Mouse (Mus musculus) hindbrain, embryonic 16.5 days (tissue): ENCODE measurements around the gene Filip1l. TPM values are rescaled to one million over a fixed set of nuclear protein-coding genes. Genes with fewer than 3 reads are reported as not detected.

Experiments
- ATAC-seq: fragments of 200-750 bp; cut with Nextera tagmentation; 2 replicates; pipeline ENCODE4 v1.8.0; 2017; ENCODE audit warnings: moderate TSS enrichment, moderate library complexity
- H3K27ac ChIP-seq: fragments of 300-500 bp; sonication (generic); 2 replicates; pipeline ENCODE4 v1.5.1; 2014; ENCODE audit warnings: low read depth, mild to moderate bottlenecking, control low read depth, low read length, moderate library complexity
- H3K27me3 ChIP-seq: fragments of 300-500 bp; sonication (generic); replicated peaks from 2 replicates; pipeline ENCODE4 v1.6.1; 2014; ENCODE audit warnings: low read length; ENCODE audit not compliant: control insufficient read depth, insufficient read depth
- H3K36me3 ChIP-seq: fragments of 300-500 bp; sonication (generic); 2 replicates; pipeline ENCODE4 v1.6.1; 2014; ENCODE audit warnings: mild to moderate bottlenecking, low read length, moderate library complexity, mixed read lengths; ENCODE audit not compliant: control insufficient read depth, insufficient read depth
- H3K4me1 ChIP-seq: fragments of 300-500 bp; sonication (generic); 2 replicates; pipeline ENCODE4 v1.6.1; 2014; ENCODE audit warnings: low read depth, low read length; ENCODE audit not compliant: control insufficient read depth, insufficient read depth
- H3K4me2 ChIP-seq: fragments of 300-500 bp; sonication (generic); 2 replicates; pipeline ENCODE4 v1.6.1; 2014; ENCODE audit warnings: mild to moderate bottlenecking, low read length, control low read depth, moderate library complexity
- H3K4me3 ChIP-seq: fragments of 300-500 bp; sonication (generic); 2 replicates; pipeline ENCODE4 v1.5.1; 2014; ENCODE audit warnings: mild to moderate bottlenecking, low read length, control low read depth, moderate library complexity
- H3K9ac ChIP-seq: fragments of 300-500 bp; sonication (generic); 2 replicates; pipeline ENCODE4 v1.6.1; 2014; ENCODE audit warnings: low read depth, mild to moderate bottlenecking, control low read depth, low read length, moderate library complexity
- H3K9me3 ChIP-seq: fragments of 300-500 bp; sonication (generic); 2 replicates; pipeline ENCODE4 v1.6.1; 2014; ENCODE audit warnings: mild to moderate bottlenecking, low read length, moderate library complexity; ENCODE audit not compliant: control insufficient read depth
- WGBS: fragments of 180-500 bp; shearing (Covaris S2); extraction: QIAGEN DNeasy Blood & Tissue Kit; methylation state at CpG from one replicate; pipeline ENCODE4 v1.1.7; 2014; 5-methylcytosine and 5-hydroxymethylcytosine counted together
- polyA plus RNA-seq: library from polyadenylated mRNA; unstranded; fragments of >200 nt; fragmentation: Nextera tagmentation; extraction: Ambion mirVana; gene quantifications from 2 replicates; pipeline ENCODE4 v1.2.1, GENCODE M21; 2015

Filip1l gene
- polyA plus RNA-seq, 1 experiment from 2014 or later, result 2.2 TPM

DNA sequence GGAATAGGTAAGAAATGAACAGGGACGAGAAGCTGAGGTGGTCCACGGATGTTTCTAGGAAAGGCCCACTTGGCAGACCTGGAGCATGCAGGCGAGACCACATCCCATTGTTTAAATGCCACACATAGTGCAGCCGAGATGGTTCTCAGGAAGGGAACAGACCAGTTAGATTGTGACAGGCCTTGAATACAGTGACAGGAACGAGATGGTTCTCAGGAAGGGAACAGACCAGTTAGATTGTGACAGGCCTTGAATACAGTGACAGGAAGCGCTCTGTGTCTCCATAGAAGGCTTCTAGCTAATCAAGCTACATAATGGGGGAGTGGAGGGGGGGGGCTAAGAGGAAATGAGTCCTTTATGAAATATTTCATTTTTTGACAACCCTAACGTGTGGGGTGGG, 227.1 kb downstream of the Filip1l start:
- 73% methylated on average over 7 of the region's 7 CpGs for WGBS
- H3K9ac ChIP-seq, result no peak overlapping the region
- H3K27me3 ChIP-seq, result no peaks in the 10 kb centered on the region
- no peak overlapping the region for H3K4me2 ChIP-seq
- H3K27ac ChIP-seq, result no peak overlapping the region
- no peak overlapping the region for H3K4me3 ChIP-seq
- H3K36me3 ChIP-seq, result no peaks in the 10 kb centered on the region
- ATAC-seq, result no peak
- no peaks in the 10 kb centered on the region for H3K4me1 ChIP-seq
- H3K9me3 ChIP-seq, result no peaks in the 10 kb centered on the region

DNA sequence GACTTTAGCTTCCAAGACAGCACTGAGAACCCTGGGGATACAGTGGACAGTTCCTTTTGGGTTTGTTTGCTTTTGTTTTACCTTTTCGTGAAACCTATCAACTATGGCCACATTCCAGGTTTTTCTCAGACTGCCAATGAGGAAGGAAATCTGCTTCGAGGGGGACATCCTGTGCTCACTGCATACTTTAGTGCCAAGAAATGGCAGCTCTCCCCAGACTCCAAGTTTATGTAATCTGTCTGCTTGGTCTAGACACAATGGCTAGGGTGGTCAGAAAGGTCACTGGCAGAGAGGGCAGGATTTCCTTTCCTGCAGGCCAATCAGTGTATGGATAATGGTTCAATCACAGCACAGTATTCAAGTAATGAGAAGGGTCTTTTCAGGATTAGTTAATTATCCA, 229.1 kb downstream of the Filip1l start:
- 80% methylated on average over 2 of the region's 2 CpGs for whole genome bisulfite sequencing
- no peak for ATAC-seq
- H3K9ac ChIP-seq, result no peak overlapping the region
- no peaks in the 10 kb centered on the region for H3K36me3 ChIP-seq
- no peaks in the 10 kb centered on the region for H3K9me3 ChIP-seq
- H3K27ac ChIP-seq, result no peak overlapping the region
- no peak overlapping the region for H3K4me2 ChIP-seq
- H3K4me1 ChIP-seq, result no peaks in the 10 kb centered on the region
- no peaks in the 10 kb centered on the region for H3K27me3 ChIP-seq
- H3K4me3 ChIP-seq, result no peak overlapping the region

DNA sequence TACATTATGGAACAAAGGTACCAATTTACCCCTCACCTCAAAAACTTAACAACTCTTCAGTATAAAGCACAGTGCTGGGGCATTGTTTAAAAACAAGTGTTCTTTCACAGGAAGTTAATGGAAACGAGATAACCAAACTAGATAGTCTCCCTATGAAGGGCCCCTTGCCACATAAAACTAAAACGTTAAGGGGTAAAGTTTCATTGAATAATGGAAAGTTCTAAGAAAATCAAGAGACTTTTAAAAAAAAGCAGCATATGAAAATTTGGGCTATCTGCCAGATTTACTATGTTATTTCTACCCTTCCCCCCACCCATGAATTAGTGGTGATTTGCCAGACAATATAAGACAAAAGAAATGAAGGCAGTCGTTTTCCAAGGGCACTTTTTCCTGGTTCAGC, 232.3 kb downstream of the Filip1l start:
- H3K27ac ChIP-seq, result no peak overlapping the region

DNA sequence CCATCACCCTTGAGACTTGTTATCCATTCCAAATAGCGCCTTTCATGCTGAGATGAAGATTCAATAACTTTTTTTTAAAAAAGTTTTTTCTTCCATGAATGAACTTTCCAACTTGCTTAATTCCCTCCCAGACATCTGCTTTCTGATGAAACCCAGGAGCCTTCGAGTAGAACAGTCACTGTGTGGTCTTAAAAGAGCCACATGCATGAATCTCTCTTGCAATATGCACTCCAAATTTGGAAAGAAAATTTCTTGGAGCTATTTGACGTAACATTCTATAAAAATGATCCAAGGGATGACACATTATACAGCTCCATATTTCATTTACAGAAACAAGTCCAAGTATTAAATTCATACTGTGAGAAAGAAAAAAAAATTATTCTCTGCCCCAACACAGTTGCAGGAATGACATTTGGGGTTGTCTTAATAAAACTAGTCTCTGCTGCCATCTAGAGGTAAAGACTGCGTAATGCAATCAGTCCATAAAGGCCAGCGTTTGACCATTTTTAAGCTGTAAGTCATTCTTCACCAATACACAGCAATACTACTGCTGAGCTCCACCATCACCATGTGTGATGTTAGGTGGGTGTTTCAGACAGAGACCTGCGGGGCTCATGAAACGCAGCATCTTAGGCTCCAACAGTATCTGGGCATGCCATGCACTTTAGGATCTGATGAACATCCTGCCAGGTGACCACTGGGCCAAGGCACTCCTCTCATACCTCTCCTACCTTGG, 240.7 kb downstream of the Filip1l start:
- H3K4me2 ChIP-seq, result no peak overlapping the region
- no peaks in the 10 kb centered on the region for H3K36me3 ChIP-seq
- H3K4me1 ChIP-seq, result no peaks in the 10 kb centered on the region
- no peak overlapping the region for H3K27ac ChIP-seq
- no peak overlapping the region for H3K9ac ChIP-seq
- 42% methylated on average over 7 of the region's 7 CpGs for WGBS
- ATAC-seq, result peak; percentile 80
- H3K27me3 ChIP-seq, result no peaks in the 10 kb centered on the region
- no peak overlapping the region for H3K4me3 ChIP-seq
- no peaks in the 10 kb centered on the region for H3K9me3 ChIP-seq

More for the DNA sequence above, 232.3 kb downstream of the Filip1l start:
- no peak for ATAC-seq
- H3K9me3 ChIP-seq, result no peaks in the 10 kb centered on the region
- no peaks in the 10 kb centered on the region for H3K4me1 ChIP-seq
- no peak overlapping the region for H3K4me2 ChIP-seq
- no peak overlapping the region for H3K9ac ChIP-seq
- H3K4me3 ChIP-seq, result no peak overlapping the region
- WGBS, result 62% methylated on average over 3 of the region's 3 CpGs
- no peaks in the 10 kb centered on the region for H3K36me3 ChIP-seq
- no peaks in the 10 kb centered on the region for H3K27me3 ChIP-seq

DNA sequence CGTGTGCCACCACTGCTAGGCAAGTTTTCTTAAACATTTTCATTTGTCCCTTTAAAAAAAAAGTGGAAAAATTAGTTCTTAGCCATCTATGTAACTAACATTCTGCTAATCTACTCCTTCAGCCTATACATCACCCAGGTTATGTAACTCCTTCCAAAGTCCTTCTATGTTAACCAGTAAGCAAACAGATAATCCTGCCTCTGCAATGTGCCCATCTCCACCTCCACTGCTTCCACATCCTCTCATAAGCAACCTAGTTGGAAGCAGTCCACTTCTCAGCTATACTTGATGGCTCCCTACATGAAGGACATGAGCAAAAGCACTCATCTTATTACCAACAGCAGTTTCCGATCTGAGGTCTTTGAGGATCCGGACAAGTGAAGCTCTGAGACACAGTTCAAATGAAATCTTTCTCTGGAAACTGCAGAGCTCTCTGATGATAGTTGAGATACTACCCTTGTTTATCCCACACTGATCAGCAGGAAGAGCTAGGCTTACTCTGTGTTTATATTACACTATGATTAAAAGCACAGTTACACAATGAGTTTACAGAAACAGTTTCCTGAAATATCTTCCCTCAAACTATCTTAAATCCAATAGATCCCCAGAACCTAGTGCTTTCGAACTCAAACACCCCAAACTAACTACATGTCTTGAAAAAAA, 244.5 kb downstream of the Filip1l start:
- Histone ChIP-seq H3K36me3 (no peaks in the 10 kb centered on the region), H3K27ac (no peak overlapping the region), H3K4me3 (no peak overlapping the region), H3K9me3 (no peaks in the 10 kb centered on the region), H3K27me3 (no peaks in the 10 kb centered on the region), H3K4me2 (no peak overlapping the region), H3K4me1 (no peaks in the 10 kb centered on the region), H3K9ac (no peak overlapping the region)
- ATAC-seq, result no peak
- WGBS, result 92% methylated on average over 4 of the region's 4 CpGs

DNA sequence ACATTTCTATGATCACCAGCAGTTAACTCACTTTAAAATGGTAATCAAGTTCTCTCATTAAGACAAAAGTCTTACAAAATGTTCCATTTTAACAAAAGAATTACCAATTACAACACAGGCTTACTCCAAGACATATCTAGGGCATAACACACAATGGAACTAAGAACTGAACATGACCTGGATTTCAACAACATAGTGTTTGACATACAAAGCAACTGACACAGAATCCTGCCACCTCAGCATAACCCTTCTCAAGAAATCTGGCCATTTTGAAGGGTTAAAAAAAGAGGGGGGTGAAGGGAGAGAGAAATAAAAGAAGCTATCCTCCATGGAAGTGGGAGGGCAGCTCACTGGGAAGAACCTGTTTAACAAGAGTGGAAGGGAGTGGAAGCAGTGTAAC, 248.1 kb downstream of the Filip1l start:
- Histone ChIP-seq H3K4me3 (no peak overlapping the region), H3K9ac (no peak overlapping the region), H3K9me3 (no peaks in the 10 kb centered on the region), H3K36me3 (no peaks in the 10 kb centered on the region), H3K27ac (no peak overlapping the region), H3K27me3 (no peaks in the 10 kb centered on the region), H3K4me1 (no peaks in the 10 kb centered on the region; the same call in 1 of the 2 replicates), H3K4me2 (no peak overlapping the region)
- no peak for ATAC-seq

DNA sequence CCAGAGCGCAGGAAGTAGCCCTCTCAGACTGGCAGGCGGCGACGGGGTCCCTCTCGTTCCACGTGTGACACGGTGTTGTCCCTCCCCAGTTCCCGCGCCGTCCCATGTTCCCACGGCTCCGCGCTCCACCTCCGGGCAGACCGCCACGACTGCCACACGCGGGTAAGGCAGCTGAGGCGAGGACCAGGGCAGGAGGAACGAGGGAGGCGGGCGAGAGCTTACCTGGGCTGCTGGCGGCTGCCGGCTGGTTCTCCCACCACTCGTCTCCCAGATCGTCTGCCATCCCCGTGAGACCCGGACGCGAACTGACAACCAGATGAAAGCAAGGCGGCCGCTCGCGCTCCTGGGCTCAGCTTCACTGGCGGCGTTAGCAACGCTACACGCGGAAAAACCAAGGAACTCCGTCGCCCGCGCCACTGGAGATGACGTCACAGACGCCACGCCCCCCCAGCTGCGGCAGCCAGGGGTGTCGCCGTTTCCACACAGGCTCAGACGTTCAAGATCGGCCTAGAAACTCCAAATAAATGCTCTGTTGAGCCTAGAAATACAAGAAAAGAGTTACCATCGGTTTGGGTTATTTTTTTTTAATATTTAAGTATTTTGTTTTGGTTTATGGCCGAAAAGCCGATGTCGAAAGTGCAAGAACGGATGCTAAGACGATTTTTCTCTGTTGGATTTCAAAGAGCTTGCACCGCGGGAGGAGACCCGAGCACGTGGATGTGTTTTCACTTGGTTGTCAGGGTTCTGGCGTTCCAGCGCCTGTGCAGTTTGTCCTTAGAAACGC, 253.7 kb downstream of the Filip1l start, which contains the start of gene Cmss1:
Gene Cmss1 (minus strand): TSS at position 421 of the 784 bp plus-strand sequence.
- Histone ChIP-seq H3K4me1 (peaks cover 2% of the 10 kb centered on the region), H3K9ac (peak within 1 kb of the TSS; percentile 73), H3K27ac (peak within 1 kb of the TSS; percentile 73; the same call in 1 of the 2 replicates), H3K27me3 (no peaks in the 10 kb centered on the region), H3K9me3 (no peaks in the 10 kb centered on the region), H3K36me3 (no peaks in the 10 kb centered on the region), H3K4me2 (peak within 1 kb of the TSS; percentile 89), H3K4me3 (peak within 1 kb of the TSS; percentile 95)
- under 1% methylated on average over 60 of the region's 64 CpGs for WGBS
- ATAC-seq, result peak; percentile 97

DNA sequence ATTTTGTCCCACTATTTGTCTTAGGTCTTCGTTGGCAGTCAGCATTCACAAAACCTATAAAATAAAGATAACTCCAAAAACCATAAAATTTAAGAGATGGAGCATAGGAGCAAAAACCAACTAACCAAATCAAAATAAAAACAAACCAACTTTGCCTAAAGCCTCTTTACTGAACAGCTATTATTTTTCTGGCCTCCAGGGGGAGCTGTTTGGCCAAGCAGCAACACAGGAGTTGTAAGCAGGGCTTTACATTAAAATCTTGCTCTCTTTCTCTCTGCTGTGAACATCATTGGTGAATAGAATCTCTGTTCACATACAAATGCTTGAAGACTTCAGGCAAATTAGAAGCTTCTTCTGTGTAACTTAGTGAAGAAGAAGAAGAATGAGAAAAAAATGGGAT, 258.9 kb downstream of the Filip1l start:
- ATAC-seq, result no peak
- 11% methylated on average over 1 of the region's 1 CpGs for WGBS
- Histone ChIP-seq H3K36me3 (no peaks in the 10 kb centered on the region), H3K4me3 (no peak overlapping the region), H3K4me2 (no peak overlapping the region), H3K4me1 (peaks cover 2% of the 10 kb centered on the region; the same call in 1 of the 2 replicates), H3K9me3 (no peaks in the 10 kb centered on the region), H3K9ac (no peak overlapping the region), H3K27me3 (no peaks in the 10 kb centered on the region), H3K27ac (no peak overlapping the region)
